Mouse (Mus musculus) liver, embryonic 11.5 days (tissue): ENCODE data around the gene Bspry. TPM values are rescaled to one million over a fixed set of nuclear protein-coding genes. Genes with fewer than 3 reads are reported as not detected.
"Not testable (repeated sequence)": the region's sequence is repeated elsewhere in the genome, so short reads cannot be mapped to it uniquely, and the experiment has no call there.

Experiments used
- ATAC-seq: fragments of 200-750 bp; cut with Nextera tagmentation; replicated peaks from 2 replicates; pipeline ENCODE4 v1.8.0; 2017; ENCODE audit warnings: moderate number of reproducible peaks, mild to moderate bottlenecking, moderate TSS enrichment, moderate library complexity; ENCODE audit not compliant: low FRiP score
- DNase-seq: peaks from one replicate; pipeline ENCODE4 v3.0.0-alpha.2; 2017; ENCODE audit warnings: low spot score
- H3K27ac ChIP-seq: fragments of 300-500 bp; sonication (generic); 2 replicates; pipeline ENCODE4 v1.5.1; 2014; ENCODE audit warnings: mild to moderate bottlenecking, low read depth, low read length, control low read depth
- H3K27me3 ChIP-seq: fragments of 300-500 bp; sonication (generic); replicated peaks from 2 replicates; pipeline ENCODE4 v1.6.1; 2014; ENCODE audit warnings: low read length, mixed read lengths; ENCODE audit not compliant: control insufficient read depth, insufficient read depth
- H3K36me3 ChIP-seq: fragments of 300-500 bp; sonication (generic); 2 replicates; pipeline ENCODE4 v1.6.1; 2014; ENCODE audit warnings: mild to moderate bottlenecking, low read length, moderate library complexity, mixed read lengths; ENCODE audit not compliant: control insufficient read depth, insufficient read depth
- H3K4me1 ChIP-seq: fragments of 300-500 bp; sonication (generic); replicated peaks from 2 replicates; pipeline ENCODE4 v1.6.1; 2014; ENCODE audit warnings: low read length, mixed read lengths; ENCODE audit not compliant: control insufficient read depth, insufficient read depth
- H3K4me2 ChIP-seq: fragments of 300-500 bp; sonication (generic); 2 replicates; pipeline ENCODE4 v1.6.1; 2014; ENCODE audit warnings: mild to moderate bottlenecking, control low read depth, moderate library complexity
- H3K4me3 ChIP-seq: fragments of 300-500 bp; sonication (generic); 2 replicates; pipeline ENCODE4 v1.5.1; 2014; ENCODE audit warnings: low read depth, low read length, control low read depth
- H3K9ac ChIP-seq: fragments of 300-500 bp; sonication (generic); 2 replicates; pipeline ENCODE4 v1.6.1; 2014; ENCODE audit warnings: low read depth, low read length, control low read depth
- H3K9me3 ChIP-seq: fragments of 300-500 bp; sonication (generic); 2 replicates; pipeline ENCODE4 v1.6.1; 2016; ENCODE audit warnings: low read length, inconsistent platforms, mixed read lengths; ENCODE audit not compliant: control insufficient read depth
- WGBS: fragments of 180-500 bp; shearing (Covaris S2); extraction: QIAGEN DNeasy Blood & Tissue Kit; methylation state at CpG from one replicate; pipeline ENCODE4 v1.1.7; 2014; 5-methylcytosine and 5-hydroxymethylcytosine counted together
- polyA plus RNA-seq: library from polyadenylated mRNA; unstranded; fragments of >200 nt; fragmentation: Nextera tagmentation; extraction: Ambion mirVana; gene quantifications from 2 replicates; pipeline ENCODE4 v1.2.1, GENCODE M21; 2014

Bspry gene
- polyA plus RNA-seq, 1 experiment from 2014 or later = 0.48 TPM

DNA sequence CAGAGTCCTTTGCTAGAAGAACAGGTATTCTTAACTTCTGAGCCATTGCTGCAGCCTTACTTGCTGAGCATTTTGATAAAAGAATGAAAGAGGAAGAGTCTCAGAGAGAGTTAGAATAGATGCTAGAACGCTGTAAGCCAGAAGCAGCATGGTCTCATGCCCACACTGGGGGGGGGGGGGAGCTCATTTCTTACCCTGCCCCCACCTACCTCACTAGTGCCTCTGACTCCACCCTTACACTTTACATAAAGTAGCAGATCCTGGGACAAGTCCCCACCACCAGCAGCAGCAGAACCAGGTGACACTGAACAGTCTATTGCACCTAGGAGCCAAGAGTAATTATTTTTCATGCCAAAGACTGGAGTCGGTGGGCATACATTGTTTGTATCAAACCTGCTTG lies 4.7 kb upstream of the Bspry start:
- H3K9ac ChIP-seq = no peak overlapping the region
- DNase-seq (no peak), ATAC-seq (no peak)
- H3K9me3 ChIP-seq = no peaks in the 10 kb centered on the region
- WGBS = 74% methylated on average over 2 of the region's 2 CpGs
- H3K27ac ChIP-seq = no peak overlapping the region
- no peaks in the 10 kb centered on the region for H3K36me3 ChIP-seq
- peaks cover 4% of the 10 kb centered on the region for H3K4me1 ChIP-seq
- peaks cover 5% of the 10 kb centered on the region for H3K27me3 ChIP-seq
- H3K4me2 ChIP-seq = no peak overlapping the region
- no peak overlapping the region for H3K4me3 ChIP-seq

GRCm38 (mm10) chr4:62475793-62476192 lies 4.1 kb upstream of the Bspry start:
- Histone ChIP-seq H3K9me3 (no peaks in the 10 kb centered on the region), H3K27ac (no peak overlapping the region), H3K4me2 (no peak overlapping the region), H3K4me1 (peaks cover 4% of the 10 kb centered on the region), H3K4me3 (no peak overlapping the region), H3K27me3 (peaks cover 11% of the 10 kb centered on the region), H3K36me3 (no peaks in the 10 kb centered on the region), H3K9ac (no peak overlapping the region)
- ATAC-seq = no peak
- DNase-seq = no peak
- 83% methylated on average over 6 of the region's 6 CpGs for WGBS

DNA sequence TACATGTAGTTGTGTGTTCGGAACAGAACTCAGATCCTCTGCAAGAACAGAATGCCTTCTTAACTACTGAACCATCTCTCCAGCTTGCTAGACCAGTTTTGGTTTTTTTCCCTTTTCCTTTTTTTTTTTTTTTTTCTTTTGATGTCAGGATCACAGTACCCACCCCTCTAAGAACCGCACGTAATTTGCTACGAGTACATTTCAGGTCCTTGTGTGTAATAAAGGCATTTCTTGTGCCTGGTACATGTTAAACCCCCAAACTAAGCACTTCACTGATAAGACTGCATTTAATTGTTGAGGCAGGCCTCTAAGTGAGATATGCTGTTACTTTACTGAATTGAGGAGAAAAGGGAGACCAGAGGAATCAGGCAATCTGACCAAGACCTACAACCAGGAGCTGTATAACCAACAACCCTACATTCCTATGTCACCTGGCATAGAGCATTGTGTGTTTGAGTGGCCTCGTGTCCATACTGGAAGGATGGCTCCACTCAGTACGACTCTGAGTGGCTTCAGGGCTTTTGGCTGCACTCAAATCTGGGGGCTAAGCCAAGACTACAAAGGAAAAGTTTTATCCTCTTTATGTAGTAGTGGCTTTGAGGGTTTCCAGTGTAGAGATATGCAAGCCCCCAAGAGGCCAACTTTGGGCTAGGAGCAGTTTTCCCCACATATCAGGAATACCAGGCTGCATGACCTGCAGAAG lies 2.2 kb upstream of the Bspry start:
- DNase-seq (no peak), ATAC-seq (no peak)
- Histone ChIP-seq H3K9me3 (no peaks in the 10 kb centered on the region), H3K4me2 (no peak overlapping the region), H3K4me1 (peaks cover 4% of the 10 kb centered on the region), H3K27me3 (peaks cover 14% of the 10 kb centered on the region), H3K9ac (no peak overlapping the region), H3K27ac (no peak overlapping the region), H3K36me3 (no peaks in the 10 kb centered on the region), H3K4me3 (no peak overlapping the region)
- 82% methylated on average over 6 of the region's 6 CpGs for WGBS

DNA sequence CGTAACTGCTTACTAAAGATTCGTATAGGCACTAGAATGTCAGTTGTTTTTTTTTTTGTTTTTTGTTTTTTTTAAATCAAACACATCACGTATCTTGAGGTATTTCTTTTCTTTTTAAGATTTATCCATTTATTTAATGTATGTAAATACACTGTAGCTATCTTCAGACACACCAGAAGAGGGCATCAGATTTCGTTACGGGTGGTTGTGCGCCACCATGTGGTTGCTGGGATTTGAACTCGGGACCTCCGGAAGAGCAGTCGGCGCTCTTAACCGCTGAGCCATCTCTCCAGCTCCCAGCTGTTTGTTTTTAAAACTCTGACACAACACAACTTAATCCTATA lies 288 bp upstream of the Bspry start:
- H3K27me3 ChIP-seq = peaks cover 14% of the 10 kb centered on the region
- 12% methylated on average over 11 of the region's 11 CpGs for WGBS
- not testable (repeated sequence) for ATAC-seq

GRCm38 (mm10) chr4:62480709-62481605 lies 1.1 kb downstream of the Bspry start:
- H3K9ac ChIP-seq = no peak overlapping the region
- H3K9me3 ChIP-seq = no peaks in the 10 kb centered on the region
- H3K27me3 ChIP-seq = peaks cover 14% of the 10 kb centered on the region
- no peak overlapping the region for H3K4me2 ChIP-seq
- H3K27ac ChIP-seq = no peak overlapping the region
- ATAC-seq = no peak
- WGBS = 39% methylated on average over 10 of the region's 10 CpGs
- H3K4me3 ChIP-seq = no peak overlapping the region
- peaks cover 10% of the 10 kb centered on the region for H3K4me1 ChIP-seq
- no peak for DNase-seq
- H3K36me3 ChIP-seq = no peaks in the 10 kb centered on the region

More for the DNA sequence above, 288 bp upstream of the Bspry start:
- H3K27ac ChIP-seq, H3K4me1 ChIP-seq, H3K9me3 ChIP-seq, H3K36me3 ChIP-seq, DNase-seq: not testable (repeated sequence)
- peak overlapping the region; percentile 30; the same call in 1 of the 2 replicates for H3K9ac ChIP-seq
- H3K4me3 ChIP-seq = peak overlapping the region; percentile 60
- H3K4me2 ChIP-seq = peak overlapping the region; percentile 95

DNA sequence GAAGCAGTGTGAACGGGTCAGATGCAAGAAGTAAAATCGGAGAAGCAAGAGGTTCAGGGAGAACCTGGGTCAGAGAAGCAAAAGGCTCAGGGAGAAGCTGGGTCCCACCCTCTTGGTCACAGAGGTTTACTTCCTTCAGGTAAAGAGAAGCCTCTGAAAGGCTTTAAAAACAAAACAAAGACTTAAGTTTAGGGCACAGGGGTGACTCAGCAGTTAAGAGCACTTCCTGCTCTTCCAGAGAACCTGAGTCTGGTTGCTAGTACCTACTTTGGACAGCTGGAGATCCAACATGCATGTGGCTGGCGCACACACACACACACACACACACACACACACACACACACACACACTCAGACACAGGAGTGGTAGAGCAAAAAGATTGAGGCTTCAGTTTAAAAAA lies 5.1 kb downstream of the Bspry start:
- 79% methylated on average over 3 of the region's 3 CpGs for WGBS
- no peak for ATAC-seq
- DNase-seq = no peak
- Histone ChIP-seq H3K9ac (no peak overlapping the region), H3K27me3 (peaks cover 11% of the 10 kb centered on the region), H3K36me3 (no peaks in the 10 kb centered on the region), H3K4me2 (no peak overlapping the region), H3K27ac (no peak overlapping the region), H3K4me1 (peaks cover 6% of the 10 kb centered on the region), H3K9me3 (no peaks in the 10 kb centered on the region), H3K4me3 (no peak overlapping the region)

DNA sequence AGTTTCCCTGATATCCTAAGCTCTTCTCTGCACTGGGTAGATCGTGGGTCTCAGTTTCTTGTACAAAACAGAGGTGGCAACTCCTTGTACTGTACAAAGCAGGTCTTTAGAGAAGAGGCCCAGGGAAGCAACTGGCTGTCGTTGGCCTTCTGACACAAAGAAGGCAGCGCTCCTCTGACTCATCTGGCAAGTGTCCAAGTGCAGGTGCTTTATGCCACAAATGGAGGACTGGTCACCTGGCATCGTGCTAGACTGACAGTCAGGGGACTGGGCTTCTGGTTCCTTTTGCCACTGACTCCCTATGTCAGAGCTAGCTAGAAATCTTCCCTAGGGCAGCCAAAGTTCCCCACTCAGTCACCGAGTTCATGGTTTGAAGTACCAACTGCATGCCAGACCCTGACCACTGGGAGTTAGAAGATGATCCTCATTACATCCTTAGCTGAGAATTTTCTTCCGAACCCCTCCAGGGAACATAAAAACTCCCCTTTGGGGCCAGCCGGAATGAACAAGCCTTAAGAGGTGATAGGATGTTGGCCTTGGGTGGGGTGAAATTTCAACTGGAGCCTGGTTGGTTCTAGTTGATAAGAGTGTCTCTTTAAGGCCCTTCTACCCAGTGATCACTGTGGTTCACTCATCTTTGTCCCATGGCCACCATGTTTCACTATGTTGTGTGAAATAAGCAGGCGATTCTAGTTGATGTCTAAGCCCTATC lies 5.8 kb downstream of the Bspry start:
- H3K4me2 ChIP-seq = no peak overlapping the region
- 0 out of 2 replicates have a peak overlapping the region, but pooled peaks have one; percentile 13 for H3K27ac ChIP-seq
- H3K9ac ChIP-seq = no peak overlapping the region
- no peaks in the 10 kb centered on the region for H3K36me3 ChIP-seq
- 83% methylated on average over 8 of the region's 8 CpGs for whole genome bisulfite sequencing
- no peak overlapping the region for H3K4me3 ChIP-seq
- peaks cover 6% of the 10 kb centered on the region for H3K4me1 ChIP-seq
- no peaks in the 10 kb centered on the region for H3K9me3 ChIP-seq
- DNase-seq = no peak
- peaks cover 4% of the 10 kb centered on the region for H3K27me3 ChIP-seq
- ATAC-seq = peak; percentile 72

- no peak overlapping the region for H3K9ac ChIP-seq
- no peak for ATAC-seq
- H3K9me3 ChIP-seq = no peaks in the 10 kb centered on the region
- H3K4me1 ChIP-seq = peaks cover 6% of the 10 kb centered on the region
- DNase-seq = no peak
- H3K4me2 ChIP-seq = no peak overlapping the region
- no peaks in the 10 kb centered on the region for H3K36me3 ChIP-seq
- 91% methylated on average over 15 of the region's 15 CpGs for WGBS
- no peak overlapping the region for H3K27ac ChIP-seq
- no peak overlapping the region for H3K4me3 ChIP-seq
- H3K27me3 ChIP-seq = no peaks in the 10 kb centered on the region
These were observed 6.4 kb downstream of the Bspry start for GRCm38 (mm10) chr4:62486162-62486696.
